Mouse (Mus musculus): ENCODE results near the gene Pcdh9. TPM values are rescaled to one million over a fixed set of nuclear protein-coding genes. Genes with fewer than 3 reads are reported as not detected.
"Not testable (repeated sequence)": the region's sequence is repeated elsewhere in the genome, so short reads cannot be mapped to it uniquely, and the experiment has no call there.

The Pcdh9 gene
- polyA plus RNA-seq, 1 experiment from 2014 or later = 0.51 TPM

DNA sequence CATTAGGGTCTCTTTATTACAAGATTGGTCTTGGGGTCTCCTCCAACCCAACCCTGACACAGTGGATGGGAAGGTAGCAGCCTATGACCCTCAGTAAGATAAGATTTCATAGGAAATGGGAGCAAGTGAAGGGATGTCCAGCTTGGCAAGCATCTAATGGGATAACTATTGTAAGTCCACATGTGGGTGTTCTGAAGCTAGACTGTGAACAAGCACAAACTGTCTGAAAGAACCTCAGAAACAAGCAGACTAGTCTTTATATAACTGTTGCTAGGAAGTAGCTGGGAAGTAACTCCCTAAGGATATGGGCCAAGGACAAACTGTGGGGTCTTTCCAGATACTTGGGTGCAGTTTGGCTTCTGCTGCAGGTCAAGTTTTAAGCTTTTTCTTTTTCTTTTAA is 615.7 kb downstream of the Pcdh9 start:
- no peak overlapping the region for H3K9ac ChIP-seq (ENCODE audit: low read depth, low read length)
- no peak overlapping the region for H3K27ac ChIP-seq (ENCODE audit: low read length)
- H3K9me3 ChIP-seq (replicated peaks; ENCODE audit: control insufficient read depth, low read length) = no peaks in the 10 kb centered on the region
- ATAC-seq (ENCODE audit: low read depth) = no peak
- H3K4me2 ChIP-seq (ENCODE audit: low read depth, low read length) = no peak overlapping the region
- no peaks in the 10 kb centered on the region for H3K4me1 ChIP-seq (ENCODE audit: control insufficient read depth, low read depth, low read length)
- no peak overlapping the region for H3K4me3 ChIP-seq (ENCODE audit: low read depth, low read length)
- H3K27me3 ChIP-seq (ENCODE audit: control insufficient read depth, insufficient read depth, low read depth, low read length) = no peaks in the 10 kb centered on the region
- H3K36me3 ChIP-seq (ENCODE audit: control insufficient read depth, insufficient read depth) = no peaks in the 10 kb centered on the region

- no peak overlapping the region for H3K4me2 ChIP-seq (ENCODE audit: low read depth, low read length)
- 40% methylated on average over 1 of the region's 1 CpGs for WGBS (ENCODE audit: insufficient replicate concordance)
- no peak overlapping the region for H3K9ac ChIP-seq (ENCODE audit: low read depth, low read length)
- no peaks in the 10 kb centered on the region for H3K36me3 ChIP-seq (ENCODE audit: control insufficient read depth, insufficient read depth)
- H3K4me3 ChIP-seq (ENCODE audit: low read depth, low read length) = no peak overlapping the region
- ATAC-seq (ENCODE audit: low read depth) = no peak
- H3K4me1 ChIP-seq (ENCODE audit: control insufficient read depth, low read depth, low read length) = no peaks in the 10 kb centered on the region
- no peak overlapping the region for H3K27ac ChIP-seq (ENCODE audit: low read length)
- no peaks in the 10 kb centered on the region for H3K27me3 ChIP-seq (ENCODE audit: control insufficient read depth, insufficient read depth, low read depth, low read length)
- H3K9me3 ChIP-seq (replicated peaks; ENCODE audit: control insufficient read depth, low read length) = no peaks in the 10 kb centered on the region
Observed at GRCm38 (mm10) chr14:93253411-93253810, 637.1 kb downstream of the Pcdh9 start.

- WGBS (ENCODE audit: insufficient replicate concordance) = 41% methylated on average over 3 of the region's 3 CpGs
- no peak overlapping the region for H3K9ac ChIP-seq (ENCODE audit: low read depth, low read length)
- ATAC-seq (ENCODE audit: low read depth) = no peak
- no peaks in the 10 kb centered on the region for H3K27me3 ChIP-seq (ENCODE audit: control insufficient read depth, insufficient read depth, low read depth, low read length)
- H3K9me3 ChIP-seq (replicated peaks; ENCODE audit: control insufficient read depth, low read length) = no peaks in the 10 kb centered on the region
- H3K27ac ChIP-seq (ENCODE audit: low read length) = no peak overlapping the region
- no peak overlapping the region for H3K4me3 ChIP-seq (ENCODE audit: low read depth, low read length)
- H3K4me1 ChIP-seq (ENCODE audit: control insufficient read depth, low read depth, low read length) = no peaks in the 10 kb centered on the region
- H3K4me2 ChIP-seq (ENCODE audit: low read depth, low read length) = no peak overlapping the region
- no peaks in the 10 kb centered on the region for H3K36me3 ChIP-seq (ENCODE audit: control insufficient read depth, insufficient read depth)
Observed at GRCm38 (mm10) chr14:93240263-93240662, 650.2 kb downstream of the Pcdh9 start.

- Histone ChIP-seq H3K9me3 (replicated peaks; ENCODE audit: control insufficient read depth, low read length) (no peaks in the 10 kb centered on the region), H3K9ac (ENCODE audit: low read depth, low read length) (no peak overlapping the region), H3K4me2 (ENCODE audit: low read depth, low read length) (no peak overlapping the region), H3K27me3 (ENCODE audit: control insufficient read depth, insufficient read depth, low read depth, low read length) (no peaks in the 10 kb centered on the region), H3K27ac (ENCODE audit: low read length) (no peak overlapping the region), H3K4me3 (ENCODE audit: low read depth, low read length) (no peak overlapping the region), H3K4me1 (ENCODE audit: control insufficient read depth, low read depth, low read length) (no peaks in the 10 kb centered on the region), H3K36me3 (ENCODE audit: control insufficient read depth, insufficient read depth) (no peaks in the 10 kb centered on the region)
- 57% methylated on average over 3 of the region's 3 CpGs for WGBS (ENCODE audit: insufficient replicate concordance)
- ATAC-seq (ENCODE audit: low read depth) = no peak
Observed at GRCm38 (mm10) chr14:93234333-93234732, 656.1 kb downstream of the Pcdh9 start.

DNA sequence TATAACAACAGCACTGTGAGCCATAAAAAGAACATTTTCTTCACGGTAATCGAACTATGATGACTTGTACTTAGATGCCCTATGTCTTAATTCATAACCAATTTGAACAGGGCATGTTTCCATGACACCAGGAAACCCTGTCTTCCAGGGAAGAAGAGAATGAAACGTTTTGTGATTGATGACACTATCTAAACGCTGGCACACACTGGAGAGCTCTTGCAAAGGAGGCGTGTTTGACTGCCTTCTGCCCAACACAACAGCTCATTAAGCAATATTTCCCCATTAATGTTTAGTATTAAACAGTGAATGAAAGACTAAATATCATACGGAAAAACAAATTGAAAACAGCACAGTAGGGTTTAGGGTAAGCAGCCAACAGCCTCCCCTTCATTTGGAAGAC is 656.9 kb downstream of the Pcdh9 start:
- H3K4me2 ChIP-seq (ENCODE audit: low read depth, low read length) = no peak overlapping the region
- no peaks in the 10 kb centered on the region for H3K27me3 ChIP-seq (ENCODE audit: control insufficient read depth, insufficient read depth, low read depth, low read length)
- no peaks in the 10 kb centered on the region for H3K4me1 ChIP-seq (ENCODE audit: control insufficient read depth, low read depth, low read length)
- H3K9ac ChIP-seq (ENCODE audit: low read depth, low read length) = no peak overlapping the region
- ATAC-seq (ENCODE audit: low read depth) = no peak
- no peaks in the 10 kb centered on the region for H3K36me3 ChIP-seq (ENCODE audit: control insufficient read depth, insufficient read depth)
- H3K9me3 ChIP-seq (replicated peaks; ENCODE audit: control insufficient read depth, low read length) = no peaks in the 10 kb centered on the region
- no peak overlapping the region for H3K4me3 ChIP-seq (ENCODE audit: low read depth, low read length)
- no peak overlapping the region for H3K27ac ChIP-seq (ENCODE audit: low read length)
- WGBS (ENCODE audit: insufficient replicate concordance) = 51% methylated on average over 6 of the region's 6 CpGs

- not testable (repeated sequence) for H3K4me1 ChIP-seq (ENCODE audit: control insufficient read depth, low read depth, low read length); ATAC-seq (ENCODE audit: low read depth)
Observed at GRCm38 (mm10) chr14:93214846-93215245, 675.6 kb downstream of the Pcdh9 start.

DNA sequence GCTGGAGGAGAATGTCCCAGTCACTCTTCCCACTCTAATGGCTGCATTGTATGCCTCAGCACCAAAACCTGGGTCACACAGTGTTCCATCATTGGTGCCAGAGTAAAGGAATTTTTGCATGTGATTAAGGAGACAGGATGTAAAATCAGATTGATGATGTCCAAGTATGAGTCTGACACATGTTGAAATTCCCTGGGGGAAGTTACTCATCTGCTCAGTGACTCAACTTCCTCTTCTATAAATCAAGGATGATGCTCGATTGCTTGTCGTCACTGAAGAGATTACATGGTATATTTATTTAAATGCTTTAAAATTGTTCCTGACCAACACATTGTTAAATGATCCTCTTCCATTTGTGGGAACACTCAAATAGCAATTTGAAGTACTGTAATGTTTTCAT is 690.7 kb downstream of the Pcdh9 start:
- ATAC-seq (ENCODE audit: low read depth) = no peak
- H3K36me3 ChIP-seq (ENCODE audit: control insufficient read depth, insufficient read depth) = no peaks in the 10 kb centered on the region
- H3K27ac ChIP-seq (ENCODE audit: low read length) = no peak overlapping the region
- no peak overlapping the region for H3K4me2 ChIP-seq (ENCODE audit: low read depth, low read length)
- no peak overlapping the region for H3K4me3 ChIP-seq (ENCODE audit: low read depth, low read length)
- 47% methylated on average over 2 of the region's 2 CpGs for WGBS (ENCODE audit: insufficient replicate concordance)
- H3K9ac ChIP-seq (ENCODE audit: low read depth, low read length) = no peak overlapping the region
- no peaks in the 10 kb centered on the region; the same call in 1 of the 2 replicates for H3K9me3 ChIP-seq (replicated peaks; ENCODE audit: control insufficient read depth, low read length)
- no peaks in the 10 kb centered on the region for H3K4me1 ChIP-seq (ENCODE audit: control insufficient read depth, low read depth, low read length)
- no peaks in the 10 kb centered on the region for H3K27me3 ChIP-seq (ENCODE audit: control insufficient read depth, insufficient read depth, low read depth, low read length)

More at GRCm38 (mm10) chr14:93214846-93215245, 675.6 kb downstream of the Pcdh9 start:
- H3K9ac ChIP-seq (ENCODE audit: low read depth, low read length); H3K36me3 ChIP-seq (ENCODE audit: control insufficient read depth, insufficient read depth); H3K9me3 ChIP-seq (replicated peaks; ENCODE audit: control insufficient read depth, low read length); H3K4me2 ChIP-seq (ENCODE audit: low read depth, low read length); H3K27ac ChIP-seq (ENCODE audit: low read length); H3K27me3 ChIP-seq (ENCODE audit: control insufficient read depth, insufficient read depth, low read depth, low read length); H3K4me3 ChIP-seq (ENCODE audit: low read depth, low read length): not testable (repeated sequence)
- WGBS (ENCODE audit: insufficient replicate concordance) = 62% methylated on average over 1 of the region's 15 CpGs

DNA sequence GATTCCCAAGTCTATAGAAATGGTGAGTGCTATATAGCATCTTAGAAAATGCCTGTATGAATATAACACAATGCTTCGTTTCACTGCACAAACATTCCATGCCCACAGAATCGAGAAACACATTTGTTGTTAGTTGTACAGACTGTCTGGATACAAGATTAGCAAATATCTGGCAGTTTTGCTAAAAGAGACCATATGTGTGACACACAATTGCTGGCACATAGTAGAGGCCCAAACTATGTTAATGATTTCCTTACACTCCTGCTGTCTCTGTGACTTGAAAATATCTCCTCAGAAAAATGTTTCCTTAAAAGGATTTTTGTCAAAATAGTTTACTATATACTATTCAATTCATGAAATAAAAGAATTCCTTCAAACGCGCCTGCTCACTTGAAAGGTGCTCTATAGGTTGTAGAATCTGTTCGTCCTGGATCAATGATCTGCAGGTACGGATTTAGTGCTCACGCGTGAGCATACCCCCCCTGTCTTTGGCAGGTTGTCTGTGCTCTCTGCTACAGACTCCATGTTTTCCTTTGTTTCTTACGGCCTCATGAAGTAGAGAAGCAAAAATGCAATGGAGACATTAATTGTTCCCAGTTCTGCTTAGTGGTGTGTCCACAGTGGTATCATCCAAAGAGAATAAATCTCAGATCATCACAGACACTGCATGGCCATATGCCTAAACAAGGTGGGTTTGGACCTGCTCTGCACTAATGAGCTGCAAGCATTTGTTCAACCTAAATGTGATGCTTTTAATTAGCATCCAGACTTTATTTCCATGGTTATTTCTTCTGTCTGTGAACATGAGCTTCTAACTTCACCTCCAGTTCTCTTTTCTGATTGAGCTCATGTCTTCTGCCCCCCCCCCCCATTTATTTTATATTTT is 707.6 kb downstream of the Pcdh9 start:
- Histone ChIP-seq H3K27me3 (ENCODE audit: control insufficient read depth, insufficient read depth, low read depth, low read length) (no peaks in the 10 kb centered on the region), H3K4me3 (ENCODE audit: low read depth, low read length) (no peak overlapping the region), H3K4me1 (ENCODE audit: control insufficient read depth, low read depth, low read length) (no peaks in the 10 kb centered on the region), H3K27ac (ENCODE audit: low read length) (no peak overlapping the region), H3K4me2 (ENCODE audit: low read depth, low read length) (no peak overlapping the region), H3K36me3 (ENCODE audit: control insufficient read depth, insufficient read depth) (no peaks in the 10 kb centered on the region), H3K9me3 (replicated peaks; ENCODE audit: control insufficient read depth, low read length) (no peaks in the 10 kb centered on the region), H3K9ac (ENCODE audit: low read depth, low read length) (no peak overlapping the region)
- no peak for ATAC-seq (ENCODE audit: low read depth)
- WGBS (ENCODE audit: insufficient replicate concordance) = 74% methylated on average over 9 of the region's 9 CpGs

DNA sequence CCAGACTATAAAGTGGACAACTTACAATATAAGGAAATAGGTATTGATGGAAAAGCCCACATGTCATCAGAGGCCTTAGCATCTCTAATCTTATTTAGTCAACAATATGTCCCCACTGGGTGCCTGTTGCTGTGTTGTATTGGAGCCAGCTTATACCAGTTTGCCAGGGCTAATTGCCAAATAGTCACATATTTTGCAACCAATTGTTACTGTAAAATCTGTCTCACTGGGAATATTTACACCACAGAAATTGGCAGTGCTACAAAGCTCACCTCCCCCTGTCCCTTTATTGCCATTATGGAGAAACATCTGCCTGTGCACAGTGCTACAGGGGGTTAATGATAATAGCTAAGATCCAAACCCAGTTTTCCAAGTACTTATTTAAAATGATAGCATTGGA is 721.3 kb downstream of the Pcdh9 start:
- ATAC-seq (ENCODE audit: low read depth) = no peak
- no peaks in the 10 kb centered on the region for H3K36me3 ChIP-seq (ENCODE audit: control insufficient read depth, insufficient read depth)
- H3K4me3 ChIP-seq (ENCODE audit: low read depth, low read length) = no peak overlapping the region
- no peaks in the 10 kb centered on the region for H3K27me3 ChIP-seq (ENCODE audit: control insufficient read depth, insufficient read depth, low read depth, low read length)
- H3K9me3 ChIP-seq (replicated peaks; ENCODE audit: control insufficient read depth, low read length) = no peaks in the 10 kb centered on the region
- no peak overlapping the region for H3K9ac ChIP-seq (ENCODE audit: low read depth, low read length)
- H3K4me1 ChIP-seq (ENCODE audit: control insufficient read depth, low read depth, low read length) = no peaks in the 10 kb centered on the region
- no peak overlapping the region for H3K4me2 ChIP-seq (ENCODE audit: low read depth, low read length)
- H3K27ac ChIP-seq (ENCODE audit: low read length) = no peak overlapping the region

Data from liver, embryonic 16.5 days (tissue).